Mouse (Mus musculus) CD4-positive, CD25-positive, alpha-beta regulatory T cell (primary cell): ENCODE measurements around the gene Gucy2g. TPM values are rescaled to one million over a fixed set of nuclear protein-coding genes. Genes with fewer than 3 reads are reported as not detected.

ENCODE experiments used
- polyA plus RNA-seq: library from polyadenylated mRNA; unstranded; fragments of 100-300 nt; shearing (Covaris generic); gene quantifications from one replicate; pipeline ENCODE4 v1.2.1, GENCODE M21; 2017

Gucy2g gene
- 0.08 TPM for polyA plus RNA-seq

DNA sequence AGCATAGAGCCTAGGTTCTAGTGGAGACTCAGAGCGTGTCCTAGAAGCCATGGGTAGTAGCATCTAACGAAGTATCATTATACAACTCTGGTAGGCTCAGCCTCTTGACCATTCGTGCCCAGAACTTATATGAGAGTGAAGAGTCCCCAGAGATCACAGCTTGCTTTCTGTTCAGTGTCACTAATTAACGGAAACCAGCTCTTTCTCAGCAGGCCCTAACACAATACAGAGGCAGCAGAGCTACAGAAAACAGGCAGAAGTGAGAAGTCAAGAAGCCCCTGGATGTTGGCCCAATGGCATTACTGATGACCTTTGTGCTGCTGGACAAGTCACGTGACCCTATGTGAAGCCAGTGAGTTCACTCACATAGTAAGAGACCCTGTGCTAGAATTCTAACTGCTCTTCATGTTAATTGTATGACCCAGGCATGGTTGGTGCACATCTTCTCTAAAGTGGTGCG lies at the start of gene Gucy2g:
Gucy2g (minus strand) TSS at position 51 of the 460 bp plus-strand sequence.

GRCm38 (mm10) chr19:55251383-55252124 lies 10.5 kb upstream of the Gucy2g start, which contains the start of gene Acsl5:
Gene Acsl5 (plus strand): TSS chr19:55251938.

GRCm38 (mm10) chr19:55180433-55180832 lies 60.6 kb downstream of the Gucy2g start, which contains the start of gene Tectb:
Gene Tectb (plus strand): TSS chr19:55180733.

Other genes starting within 250 kb of the Gucy2g start
- 7.6 TPM for gene Gpam, start 114.0 kb downstream of the Gucy2g start, polyA plus RNA-seq
- gene Tectb, start 60.5 kb downstream of the Gucy2g start, polyA plus RNA-seq: not detected
- 137 TPM for gene Acsl5, start 10.7 kb upstream of the Gucy2g start, polyA plus RNA-seq
- 67.1 TPM for gene Zdhhc6, start 74.8 kb upstream of the Gucy2g start, polyA plus RNA-seq
- 54.4 TPM for gene Vti1a, start 75.1 kb upstream of the Gucy2g start, polyA plus RNA-seq